Mouse (Mus musculus) hindbrain, embryonic 12.5 days (tissue): ENCODE results near the gene Piga. TPM values are rescaled to one million over a fixed set of nuclear protein-coding genes. Genes with fewer than 3 reads are reported as not detected.

Experiments used
- ATAC-seq: fragments of 200-750 bp; cut with Nextera tagmentation; 2 replicates; pipeline ENCODE4 v1.8.0; 2017; ENCODE audit warnings: moderate TSS enrichment; ENCODE audit not compliant: low FRiP score
- H3K27ac ChIP-seq: fragments of 300-500 bp; sonication (generic); 2 replicates; pipeline ENCODE4 v1.5.1; 2016; ENCODE audit warnings: mild to moderate bottlenecking
- H3K27me3 ChIP-seq: fragments of 300-500 bp; sonication (generic); 2 replicates; pipeline ENCODE4 v1.6.1; 2016; ENCODE audit warnings: mild to moderate bottlenecking
- H3K36me3 ChIP-seq: fragments of 300-500 bp; sonication (generic); 2 replicates; pipeline ENCODE4 v1.6.1; 2016; ENCODE audit warnings: mild to moderate bottlenecking
- H3K4me1 ChIP-seq: fragments of 300-500 bp; sonication (generic); 2 replicates; pipeline ENCODE4 v1.6.1; 2016
- H3K4me2 ChIP-seq: fragments of 300-500 bp; sonication (generic); replicated peaks from 2 replicates; pipeline ENCODE4 v1.6.1; 2016; ENCODE audit warnings: mild to moderate bottlenecking
- H3K4me3 ChIP-seq: fragments of 300-500 bp; sonication (generic); 2 replicates; pipeline ENCODE4 v1.5.1; 2016; ENCODE audit warnings: mild to moderate bottlenecking
- H3K9ac ChIP-seq: fragments of 300-500 bp; sonication (generic); 2 replicates; pipeline ENCODE4 v1.6.1; 2016; ENCODE audit warnings: mild to moderate bottlenecking, moderate library complexity
- H3K9me3 ChIP-seq: fragments of 300-500 bp; sonication (generic); replicated peaks from 2 replicates; pipeline ENCODE4 v1.6.1; 2016; ENCODE audit warnings: mild to moderate bottlenecking
- WGBS: fragments of 180-500 bp; shearing (Covaris S2); methylation state at CpG from one replicate; pipeline ENCODE4 v1.1.7; 2016; 5-methylcytosine and 5-hydroxymethylcytosine counted together
- polyA plus RNA-seq: library from polyadenylated mRNA; unstranded; fragments of >200 nt; fragmentation: Nextera tagmentation; extraction: Ambion mirVana; gene quantifications from 2 replicates; pipeline ENCODE4 v1.2.1, GENCODE M21; 2016

Piga gene
- polyA plus RNA-seq, 1 experiment from 2014 or later, result 11.4 TPM

DNA sequence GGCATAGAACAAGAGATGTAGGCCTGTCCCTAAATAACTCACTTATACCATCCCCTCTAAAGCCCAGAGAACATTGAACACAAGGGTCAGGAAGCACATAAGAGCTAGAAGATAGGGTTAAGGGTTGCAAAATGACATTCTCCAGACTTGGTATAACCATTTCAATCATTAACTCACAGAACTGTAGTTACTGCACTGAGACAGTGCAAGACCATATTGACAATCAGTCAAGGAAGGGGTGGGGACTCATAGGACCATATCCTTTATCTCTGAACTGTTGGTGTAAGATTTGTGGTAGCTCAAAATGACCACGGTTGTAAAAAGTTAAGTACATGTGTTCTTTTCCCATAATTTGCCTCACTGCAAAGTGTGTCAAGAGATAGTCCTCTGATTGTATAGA, 9.0 kb upstream of the Piga start:
- no peak overlapping the region for H3K9ac ChIP-seq
- WGBS, result 82% methylated on average over 1 of the region's 1 CpGs

DNA sequence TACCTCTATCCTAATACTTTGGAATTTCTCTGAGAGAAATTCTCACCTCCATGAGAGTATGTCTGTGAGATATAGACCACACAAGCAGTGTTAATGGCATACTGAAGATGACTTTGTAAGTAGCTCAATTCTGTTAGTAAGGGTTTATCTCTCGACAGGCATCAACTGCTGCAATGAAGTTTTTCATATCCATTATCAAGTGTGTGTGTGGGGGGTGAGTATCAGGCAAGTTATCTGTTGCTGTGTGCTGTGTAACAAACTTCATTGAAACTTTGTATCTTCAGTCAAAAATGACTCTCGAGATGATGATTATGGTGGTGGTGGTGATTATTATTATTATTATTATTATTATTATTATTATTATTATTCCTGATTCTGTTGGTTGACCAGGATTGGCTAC, 2.8 kb upstream of the Piga start:
- Histone ChIP-seq H3K27me3 (peaks cover 3% of the 10 kb centered on the region), H3K4me3 (no peak overlapping the region), H3K9me3 (no peaks in the 10 kb centered on the region), H3K4me2 (no peak overlapping the region), H3K9ac (no peak overlapping the region), H3K36me3 (no peaks in the 10 kb centered on the region), H3K4me1 (peaks cover 4% of the 10 kb centered on the region), H3K27ac (no peak overlapping the region)
- 93% methylated on average over 2 of the region's 2 CpGs for WGBS
- no peak for ATAC-seq

More for the DNA sequence above, 9.0 kb upstream of the Piga start:
- no peak for ATAC-seq
- Histone ChIP-seq H3K4me2 (no peak overlapping the region), H3K9me3 (no peaks in the 10 kb centered on the region), H3K27ac (no peak overlapping the region), H3K27me3 (peaks cover 7% of the 10 kb centered on the region), H3K4me1 (no peaks in the 10 kb centered on the region), H3K36me3 (no peaks in the 10 kb centered on the region), H3K4me3 (no peak overlapping the region)

DNA sequence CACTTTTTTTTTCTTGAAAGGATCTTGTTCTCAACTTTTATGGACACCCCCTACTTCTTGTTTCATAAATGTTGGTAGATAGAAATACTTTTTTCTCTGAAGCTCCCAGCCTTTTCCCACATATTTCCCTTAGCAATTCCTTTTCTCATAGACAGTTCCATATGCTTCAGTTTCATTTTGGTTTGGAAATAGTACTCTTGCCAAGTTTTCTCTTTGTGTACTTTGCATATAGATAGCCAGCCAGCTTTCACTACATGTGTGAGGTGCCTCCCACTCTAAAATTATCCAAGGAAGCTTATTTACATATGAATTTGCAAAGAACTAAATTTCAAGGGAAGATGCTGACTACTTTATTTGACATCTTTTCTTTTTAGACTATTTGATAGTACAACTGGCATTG, 1.6 kb upstream of the Piga start:
- Histone ChIP-seq H3K4me1 (peaks cover 4% of the 10 kb centered on the region), H3K27me3 (peaks cover 5% of the 10 kb centered on the region; the same call in 1 of the 2 replicates), H3K4me3 (no peak overlapping the region), H3K27ac (no peak overlapping the region), H3K4me2 (no peak overlapping the region), H3K9me3 (no peaks in the 10 kb centered on the region), H3K9ac (no peak overlapping the region), H3K36me3 (0 out of 2 replicates have a peak, but pooled peaks cover 2% of the 10 kb centered on the region)
- no peak for ATAC-seq

DNA sequence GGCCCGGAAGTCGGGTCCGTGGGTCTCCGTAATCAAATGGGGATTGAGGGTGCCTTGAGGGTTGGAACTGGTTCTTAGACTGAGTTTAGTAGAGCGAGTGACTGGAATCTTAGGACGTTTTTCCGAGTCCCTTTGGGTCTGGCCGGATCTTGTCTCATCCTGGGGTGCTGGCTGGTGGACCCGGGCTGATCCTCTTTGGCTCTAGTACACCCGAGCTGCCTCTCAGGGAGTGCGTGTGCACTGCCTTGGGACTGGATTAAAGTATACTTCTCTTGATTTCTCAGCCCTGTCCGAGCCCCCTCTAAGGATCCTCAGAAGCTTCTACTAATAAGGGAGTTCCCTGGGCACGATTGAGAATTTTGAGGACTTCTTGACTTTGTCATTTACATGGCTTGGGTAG, 368 bp downstream of the Piga start:
- peaks cover 4% of the 10 kb centered on the region for H3K4me1 ChIP-seq
- H3K27me3 ChIP-seq, result peaks cover 6% of the 10 kb centered on the region
- 23% methylated on average over 13 of the region's 13 CpGs for WGBS
- no peak for ATAC-seq
- H3K27ac ChIP-seq, result peak overlapping the region; percentile 40; the same call in 1 of the 2 replicates
- no peaks in the 10 kb centered on the region for H3K9me3 ChIP-seq
- peak overlapping the region; percentile 68 for H3K9ac ChIP-seq
- peak overlapping the region; percentile 49 for H3K4me3 ChIP-seq
- H3K36me3 ChIP-seq, result 0 out of 2 replicates have a peak, but pooled peaks cover 3% of the 10 kb centered on the region
- H3K4me2 ChIP-seq, result peak overlapping the region; percentile 52

DNA sequence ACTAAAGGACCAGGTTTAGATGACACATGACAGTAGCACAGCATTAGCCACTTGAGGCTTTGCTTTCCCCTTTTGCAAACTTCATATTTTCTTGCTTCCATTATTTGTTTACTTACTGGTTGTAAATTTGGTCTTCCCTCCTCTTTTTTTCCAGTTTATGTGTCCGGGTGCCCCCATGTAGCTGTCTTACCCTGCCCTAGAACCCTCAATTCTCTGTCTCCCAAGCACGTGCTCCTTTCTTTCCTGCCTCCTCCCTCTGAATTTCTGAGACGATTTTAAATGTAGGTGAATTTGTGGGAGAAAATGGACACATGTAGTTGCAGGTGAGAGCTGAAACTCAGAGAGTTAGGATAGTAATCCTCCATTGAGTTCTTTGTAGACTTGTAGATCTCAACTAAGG, 931 bp downstream of the Piga start:
- Histone ChIP-seq H3K9ac (peak overlapping the region; percentile 68; the same call in 1 of the 2 replicates), H3K27ac (no peak overlapping the region), H3K4me3 (peak overlapping the region; percentile 49), H3K27me3 (peaks cover 6% of the 10 kb centered on the region), H3K4me2 (peak overlapping the region; percentile 52), H3K9me3 (no peaks in the 10 kb centered on the region), H3K36me3 (0 out of 2 replicates have a peak, but pooled peaks cover 3% of the 10 kb centered on the region), H3K4me1 (peaks cover 4% of the 10 kb centered on the region)
- WGBS, result 57% methylated on average over 3 of the region's 3 CpGs
- no peak for ATAC-seq

DNA sequence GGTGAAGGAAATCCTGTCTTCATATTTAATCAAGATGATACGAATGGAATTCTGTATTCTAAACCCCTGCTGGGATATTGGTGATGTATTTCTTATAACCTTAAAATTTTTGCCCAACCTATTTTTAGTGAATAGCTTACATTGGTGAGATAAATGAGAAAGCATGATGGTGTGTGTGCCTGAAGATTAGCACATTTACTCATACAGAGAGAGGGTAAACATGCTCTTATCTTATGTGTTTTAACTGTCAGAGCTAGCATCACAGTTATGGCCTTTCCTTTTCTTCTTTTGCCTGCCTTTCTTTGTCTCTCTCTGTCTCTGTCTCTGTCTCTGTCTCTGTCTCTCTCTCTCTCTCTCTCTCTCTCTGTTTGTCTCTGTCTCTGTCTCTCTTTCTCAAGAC, 5.2 kb downstream of the Piga start:
- 0 out of 2 replicates have a peak, but pooled peaks cover 3% of the 10 kb centered on the region for H3K36me3 ChIP-seq
- ATAC-seq, result no peak
- H3K4me2 ChIP-seq, result no peak overlapping the region
- H3K9me3 ChIP-seq, result no peaks in the 10 kb centered on the region
- no peak overlapping the region for H3K4me3 ChIP-seq
- H3K27ac ChIP-seq, result no peak overlapping the region
- WGBS, result 86% methylated on average over 1 of the region's 1 CpGs
- H3K4me1 ChIP-seq, result peaks cover 4% of the 10 kb centered on the region
- H3K9ac ChIP-seq, result no peak overlapping the region
- H3K27me3 ChIP-seq, result peaks cover 3% of the 10 kb centered on the region

DNA sequence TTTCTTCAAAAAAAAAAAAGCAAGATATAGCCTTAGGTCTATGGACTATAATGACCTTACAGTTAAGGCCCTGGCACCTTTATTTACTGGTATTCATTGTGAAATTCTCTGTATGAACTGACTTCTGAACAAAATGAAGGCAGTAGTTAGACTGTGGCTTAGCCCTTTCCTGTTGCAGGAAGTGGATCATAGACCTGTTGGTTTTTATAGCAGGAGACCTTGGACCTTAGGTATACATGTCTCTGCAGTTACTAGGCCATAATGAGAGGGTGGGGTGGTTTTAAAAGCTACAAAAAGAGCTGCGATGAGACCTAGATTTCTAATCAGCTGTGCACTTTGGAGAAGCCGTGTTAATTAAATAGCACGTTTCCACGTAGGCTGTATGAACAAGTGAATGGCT, 7.7 kb downstream of the Piga start:
- Histone ChIP-seq H3K9me3 (no peaks in the 10 kb centered on the region), H3K4me2 (no peak overlapping the region), H3K36me3 (peaks cover 14% of the 10 kb centered on the region; the same call in 1 of the 2 replicates), H3K27me3 (peaks cover 3% of the 10 kb centered on the region), H3K27ac (no peak overlapping the region), H3K4me3 (no peak overlapping the region), H3K4me1 (no peaks in the 10 kb centered on the region), H3K9ac (no peak overlapping the region)
- WGBS, result 95% methylated on average over 4 of the region's 4 CpGs
- ATAC-seq, result no peak

DNA sequence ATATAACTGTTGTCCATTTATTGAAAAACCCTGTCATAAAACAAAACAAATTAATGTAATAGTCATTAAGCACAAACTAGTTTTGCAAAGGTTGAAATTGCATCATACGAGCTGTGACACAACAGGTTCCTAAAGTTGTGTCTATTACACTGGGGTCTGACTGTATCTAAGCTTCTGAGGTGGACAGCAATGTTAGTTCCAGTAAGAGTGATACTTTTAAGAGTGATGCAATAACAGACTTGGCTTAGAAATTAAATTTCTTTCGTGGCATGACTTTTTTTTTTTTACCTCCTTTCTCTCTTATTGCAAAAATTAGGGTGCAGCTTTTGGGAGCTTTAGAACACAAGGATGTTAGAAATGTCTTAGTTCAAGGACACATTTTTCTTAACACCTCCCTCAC, 8.6 kb downstream of the Piga start:
- no peak overlapping the region for H3K9ac ChIP-seq
- H3K4me3 ChIP-seq, result no peak overlapping the region
- H3K4me2 ChIP-seq, result no peak overlapping the region
- no peaks in the 10 kb centered on the region for H3K4me1 ChIP-seq
- no peak for ATAC-seq
- no peak overlapping the region for H3K27ac ChIP-seq
- no peaks in the 10 kb centered on the region for H3K9me3 ChIP-seq
- H3K27me3 ChIP-seq, result no peaks in the 10 kb centered on the region; the same call in 1 of the 2 replicates
- 93% methylated on average over 2 of the region's 2 CpGs for WGBS
- peaks cover 11% of the 10 kb centered on the region; the same call in 1 of the 2 replicates for H3K36me3 ChIP-seq

DNA sequence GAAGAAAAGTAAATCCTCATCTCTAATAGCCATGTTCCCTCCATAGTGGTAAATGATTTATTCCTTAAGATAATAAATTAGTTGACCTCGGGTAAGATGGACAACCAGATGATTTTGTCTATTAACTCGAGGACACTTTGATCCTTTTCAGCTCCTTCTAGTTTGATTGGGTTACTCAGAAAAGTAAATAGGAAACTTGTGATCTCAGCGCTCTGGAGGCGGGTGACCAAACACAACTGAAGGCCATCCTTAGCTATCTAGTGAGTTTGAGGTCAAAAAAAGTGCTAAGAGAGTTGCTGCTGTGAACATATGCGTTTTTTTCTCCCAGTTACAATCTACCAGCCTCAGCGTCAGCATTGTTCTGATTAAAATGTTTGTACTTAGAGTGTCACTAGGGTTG, 11.0 kb downstream of the Piga start:
- 86% methylated on average over 6 of the region's 6 CpGs for WGBS
- no peaks in the 10 kb centered on the region for H3K4me1 ChIP-seq

DNA sequence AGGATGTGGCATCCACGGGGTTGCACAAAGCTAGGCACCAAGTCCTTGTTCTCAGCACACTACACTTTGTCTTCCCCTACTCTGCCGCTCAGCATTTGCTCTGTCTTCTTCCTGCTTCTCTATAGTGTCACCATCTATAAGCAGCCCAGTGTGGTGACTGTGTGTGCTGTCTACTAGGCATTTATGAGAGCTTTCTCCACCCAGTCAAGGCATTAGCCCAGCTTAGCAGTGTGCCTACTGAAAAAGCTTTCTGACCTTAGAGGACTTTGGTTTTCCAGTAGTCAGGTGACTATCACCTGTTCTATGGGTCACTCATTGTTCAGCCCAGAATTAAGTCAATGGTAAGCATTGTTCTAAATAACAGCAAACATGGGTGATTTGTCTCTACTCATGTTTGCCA, 11.5 kb downstream of the Piga start:
- no peak overlapping the region for H3K4me2 ChIP-seq
- H3K9me3 ChIP-seq, result no peaks in the 10 kb centered on the region
- no peak overlapping the region for H3K4me3 ChIP-seq
- H3K27me3 ChIP-seq, result no peaks in the 10 kb centered on the region; the same call in 1 of the 2 replicates
- H3K36me3 ChIP-seq, result peaks cover 11% of the 10 kb centered on the region; the same call in 1 of the 2 replicates
- ATAC-seq, result no peak
- H3K9ac ChIP-seq, result no peak overlapping the region
- 87% methylated on average over 2 of the region's 2 CpGs for WGBS
- no peaks in the 10 kb centered on the region for H3K4me1 ChIP-seq
- no peak overlapping the region for H3K27ac ChIP-seq

More for the DNA sequence above, 11.0 kb downstream of the Piga start:
- no peak overlapping the region for H3K27ac ChIP-seq
- no peak overlapping the region for H3K4me2 ChIP-seq
- H3K4me3 ChIP-seq, result no peak overlapping the region
- H3K36me3 ChIP-seq, result peaks cover 11% of the 10 kb centered on the region; the same call in 1 of the 2 replicates
- no peak overlapping the region for H3K9ac ChIP-seq
- no peaks in the 10 kb centered on the region; the same call in 1 of the 2 replicates for H3K27me3 ChIP-seq
- no peaks in the 10 kb centered on the region for H3K9me3 ChIP-seq
- ATAC-seq, result no peak

DNA sequence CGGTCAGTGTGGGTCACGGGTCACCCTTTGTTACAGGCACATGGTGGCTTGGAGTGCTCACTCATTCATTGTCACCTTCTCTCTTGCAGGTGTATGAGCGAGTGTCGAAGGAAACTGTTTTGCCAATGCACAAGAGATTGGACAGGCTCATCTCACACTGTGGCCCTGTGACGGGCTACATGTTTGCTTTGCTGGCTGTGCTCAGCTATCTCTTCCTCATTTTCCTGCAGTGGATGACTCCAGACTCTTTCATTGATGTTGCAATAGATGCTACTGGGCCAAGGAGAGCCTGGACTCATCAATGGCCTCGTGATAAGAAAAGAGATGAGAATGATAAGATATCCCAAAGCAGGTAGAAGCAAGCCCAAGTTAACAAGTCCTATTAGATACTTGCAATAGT, 12.0 kb downstream of the Piga start:
- Histone ChIP-seq H3K4me3 (no peak overlapping the region), H3K36me3 (peaks cover 11% of the 10 kb centered on the region; the same call in 1 of the 2 replicates), H3K4me1 (no peaks in the 10 kb centered on the region), H3K9ac (no peak overlapping the region), H3K27ac (no peak overlapping the region), H3K4me2 (no peak overlapping the region), H3K9me3 (no peaks in the 10 kb centered on the region), H3K27me3 (no peaks in the 10 kb centered on the region; the same call in 1 of the 2 replicates)
- ATAC-seq, result no peak
- 93% methylated on average over 6 of the region's 6 CpGs for WGBS

DNA sequence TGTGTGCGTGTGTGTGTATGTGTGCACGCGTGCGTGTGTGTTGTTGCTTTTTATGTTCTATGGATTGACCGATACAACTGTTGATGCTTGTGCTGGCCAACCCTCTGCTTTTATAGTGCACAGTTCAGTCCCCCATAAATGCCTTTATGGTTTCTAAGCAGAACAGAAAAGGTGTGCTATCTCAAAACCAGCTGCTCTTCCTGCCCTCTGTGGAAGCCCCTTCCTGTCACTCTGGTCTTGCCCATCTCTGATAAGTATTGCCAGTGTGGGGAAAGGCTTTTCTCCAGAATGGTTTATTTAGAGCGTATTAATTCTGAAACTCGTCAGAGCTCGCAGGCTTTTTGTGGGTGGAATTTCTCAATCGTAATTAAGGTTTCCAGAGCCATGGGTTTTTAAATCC, 13.1 kb downstream of the Piga start:
- no peak overlapping the region for H3K9ac ChIP-seq
- no peak overlapping the region for H3K4me3 ChIP-seq
- no peak overlapping the region for H3K4me2 ChIP-seq
- no peaks in the 10 kb centered on the region for H3K4me1 ChIP-seq
- ATAC-seq, result no peak
- H3K27me3 ChIP-seq, result no peaks in the 10 kb centered on the region; the same call in 1 of the 2 replicates
- H3K9me3 ChIP-seq, result no peaks in the 10 kb centered on the region
- no peak overlapping the region for H3K27ac ChIP-seq
- H3K36me3 ChIP-seq, result peaks cover 11% of the 10 kb centered on the region; the same call in 1 of the 2 replicates
- 94% methylated on average over 8 of the region's 9 CpGs for WGBS

DNA sequence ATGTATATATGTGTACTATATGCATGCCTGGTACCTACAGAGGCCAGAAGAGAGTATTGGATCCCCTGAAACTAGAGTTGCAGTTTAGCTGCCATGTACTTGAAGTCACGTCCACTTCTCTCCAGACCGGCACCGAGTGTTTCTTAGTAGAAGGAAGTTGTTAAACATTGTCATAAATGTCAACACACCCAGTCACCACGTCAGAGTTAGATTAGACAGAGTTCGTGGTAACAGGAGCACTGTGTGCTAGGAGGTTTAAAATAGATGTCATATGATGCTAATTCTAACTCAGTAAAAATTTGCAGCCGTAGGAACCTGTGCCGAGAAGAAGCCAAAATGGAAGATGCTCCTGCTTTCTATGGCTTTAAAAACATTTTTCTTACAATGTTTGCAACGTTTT, 17.1 kb downstream of the Piga start, which contains the start of gene Asb11:
Gene Asb11, plus strand, starts transcription at position 286 of the 400 bp plus-strand sequence.
- 81% methylated on average over 8 of the region's 8 CpGs for WGBS

More for the DNA sequence above, 17.1 kb downstream of the Piga start, which contains the start of gene Asb11:
- ATAC-seq, result no peak
- Histone ChIP-seq H3K27me3 (peaks cover 3% of the 10 kb centered on the region; the same call in 1 of the 2 replicates), H3K9ac (no peak within 1 kb of the TSS), H3K4me1 (no peaks in the 10 kb centered on the region), H3K4me3 (no peak within 1 kb of the TSS), H3K9me3 (no peaks in the 10 kb centered on the region), H3K36me3 (peaks cover 4% of the 10 kb centered on the region; the same call in 1 of the 2 replicates), H3K27ac (no peak within 1 kb of the TSS), H3K4me2 (no peak within 1 kb of the TSS)
